Mouse (Mus musculus) forebrain, embryonic 14.5 days (tissue): ENCODE measurements around the gene Ttc8. TPM values are rescaled to one million over a fixed set of nuclear protein-coding genes. Genes with fewer than 3 reads are reported as not detected.

Experiments used
- ATAC-seq: fragments of 200-750 bp; cut with Nextera tagmentation; 2 replicates; pipeline ENCODE4 v1.8.0; 2017; ENCODE audit warnings: mild to moderate bottlenecking, moderate library complexity
- DNase-seq: peaks from one replicate; pipeline ENCODE4 v3.0.0-alpha.2; 2015; ENCODE audit warnings: low spot score
- H3K27ac ChIP-seq: fragments of 300-500 bp; sonication (generic); 2 replicates; pipeline ENCODE4 v1.5.1; 2014; ENCODE audit warnings: low read depth, mild to moderate bottlenecking, control low read depth, low read length, moderate library complexity
- H3K27me3 ChIP-seq: fragments of 300-500 bp; sonication (generic); replicated peaks from 2 replicates; pipeline ENCODE4 v1.6.1; 2014; ENCODE audit warnings: low read length, control low read depth, mixed read lengths; ENCODE audit not compliant: control insufficient read depth, insufficient read depth
- H3K36me3 ChIP-seq: fragments of 300-500 bp; sonication (generic); 2 replicates; pipeline ENCODE4 v1.6.1; 2014; ENCODE audit warnings: low read length, control low read depth; ENCODE audit not compliant: control insufficient read depth, insufficient read depth
- H3K4me1 ChIP-seq: fragments of 300-500 bp; sonication (generic); 2 replicates; pipeline ENCODE4 v1.6.1; 2014; ENCODE audit warnings: antibody characterized with exemption, low read length, control low read depth; ENCODE audit not compliant: control insufficient read depth, insufficient read depth
- H3K4me2 ChIP-seq: fragments of 300-500 bp; sonication (generic); 2 replicates; pipeline ENCODE4 v1.6.1; 2014; ENCODE audit warnings: mild to moderate bottlenecking, control low read depth, low read length
- H3K4me3 ChIP-seq: fragments of 300-500 bp; sonication (generic); 2 replicates; pipeline ENCODE4 v1.5.1; 2014; ENCODE audit warnings: low read depth, low read length, control low read depth
- H3K9ac ChIP-seq: fragments of 300-500 bp; sonication (generic); 2 replicates; pipeline ENCODE4 v1.6.1; 2014; ENCODE audit warnings: mild to moderate bottlenecking, low read length, control low read depth, moderate library complexity
- H3K9me3 ChIP-seq: fragments of 300-500 bp; sonication (generic); replicated peaks from 2 replicates; pipeline ENCODE4 v1.6.1; 2016; ENCODE audit warnings: low read length, control low read depth, mixed read lengths; ENCODE audit not compliant: control insufficient read depth
- WGBS: fragments of 180-500 bp; shearing (Covaris S2); extraction: QIAGEN DNeasy Blood & Tissue Kit; methylation state at CpG from one replicate; pipeline ENCODE4 v1.1.7; 2014; 5-methylcytosine and 5-hydroxymethylcytosine counted together
- polyA plus RNA-seq: library from polyadenylated mRNA; unstranded; fragments of >200 nt; fragmentation: Nextera tagmentation; extraction: Ambion mirVana; gene quantifications from 2 replicates; pipeline ENCODE4 v1.2.1, GENCODE M21; 2014

The Ttc8 gene
- polyA plus RNA-seq, 1 experiment from 2014 or later = 34.8 TPM

GRCm38 (mm10) chr12:98991076-98991829, 70.9 kb downstream of the Ttc8 start:
- ATAC-seq (peak; percentile 54; the same call in 1 of the 2 replicates), DNase-seq (peak; percentile 17)
- H3K9ac ChIP-seq = no peak overlapping the region; the same call in 1 of the 2 replicates
- H3K4me3 ChIP-seq = no peak overlapping the region
- H3K27me3 ChIP-seq = no peaks in the 10 kb centered on the region
- H3K36me3 ChIP-seq = no peaks in the 10 kb centered on the region
- no peaks in the 10 kb centered on the region for H3K9me3 ChIP-seq
- WGBS = 40% methylated on average over 2 of the region's 2 CpGs
- H3K4me2 ChIP-seq = no peak overlapping the region
- no peak overlapping the region; the same call in 1 of the 2 replicates for H3K27ac ChIP-seq
- peaks cover 8% of the 10 kb centered on the region; the same call in 1 of the 2 replicates for H3K4me1 ChIP-seq

- Histone ChIP-seq H3K4me2 (no peak overlapping the region), H3K27ac (no peak overlapping the region), H3K27me3 (no peaks in the 10 kb centered on the region), H3K36me3 (no peaks in the 10 kb centered on the region), H3K9me3 (no peaks in the 10 kb centered on the region), H3K4me1 (peaks cover 8% of the 10 kb centered on the region; the same call in 1 of the 2 replicates), H3K4me3 (no peak overlapping the region), H3K9ac (no peak overlapping the region)
- 76% methylated on average over 3 of the region's 3 CpGs for WGBS
- DNase-seq = peak; percentile 51
- ATAC-seq = peak; percentile 52; the same call in 1 of the 2 replicates
These were observed 71.4 kb downstream of the Ttc8 start for GRCm38 (mm10) chr12:98991830-98992216.

- H3K9me3 ChIP-seq = no peaks in the 10 kb centered on the region
- no peak overlapping the region for H3K27ac ChIP-seq
- ATAC-seq (no peak), DNase-seq (no peak)
- no peak overlapping the region for H3K9ac ChIP-seq
- H3K4me3 ChIP-seq = no peak overlapping the region
- no peaks in the 10 kb centered on the region for H3K27me3 ChIP-seq
- no peaks in the 10 kb centered on the region for H3K36me3 ChIP-seq
- peaks cover 8% of the 10 kb centered on the region; the same call in 1 of the 2 replicates for H3K4me1 ChIP-seq
- no peak overlapping the region for H3K4me2 ChIP-seq
- WGBS = 93% methylated on average over 2 of the region's 2 CpGs
These were observed 73.4 kb downstream of the Ttc8 start for GRCm38 (mm10) chr12:98993736-98994135.

GRCm38 (mm10) chr12:98994366-98994765, 74.0 kb downstream of the Ttc8 start:
- H3K4me1 ChIP-seq = peaks cover 8% of the 10 kb centered on the region; the same call in 1 of the 2 replicates
- no peak for ATAC-seq
- DNase-seq = no peak
- WGBS = 90% methylated on average over 3 of the region's 3 CpGs
- H3K27ac ChIP-seq = no peak overlapping the region
- no peaks in the 10 kb centered on the region for H3K9me3 ChIP-seq
- H3K4me3 ChIP-seq = no peak overlapping the region
- no peaks in the 10 kb centered on the region for H3K27me3 ChIP-seq
- H3K36me3 ChIP-seq = no peaks in the 10 kb centered on the region
- H3K4me2 ChIP-seq = no peak overlapping the region
- no peak overlapping the region for H3K9ac ChIP-seq

GRCm38 (mm10) chr12:98995881-98996280, 75.5 kb downstream of the Ttc8 start:
- ATAC-seq (no peak), DNase-seq (no peak)
- no peak overlapping the region for H3K9ac ChIP-seq
- H3K27me3 ChIP-seq = no peaks in the 10 kb centered on the region
- no peaks in the 10 kb centered on the region for H3K9me3 ChIP-seq
- no peak overlapping the region for H3K27ac ChIP-seq
- H3K4me3 ChIP-seq = no peak overlapping the region
- 90% methylated on average over 1 of the region's 1 CpGs for WGBS
- H3K4me1 ChIP-seq = peaks cover 5% of the 10 kb centered on the region; the same call in 1 of the 2 replicates
- H3K36me3 ChIP-seq = no peaks in the 10 kb centered on the region
- H3K4me2 ChIP-seq = no peak overlapping the region

GRCm38 (mm10) chr12:98996581-98996988, 76.2 kb downstream of the Ttc8 start:
- no peak overlapping the region for H3K4me3 ChIP-seq
- no peak overlapping the region for H3K27ac ChIP-seq
- H3K27me3 ChIP-seq = no peaks in the 10 kb centered on the region
- no peak overlapping the region for H3K9ac ChIP-seq
- DNase-seq = no peak
- no peaks in the 10 kb centered on the region for H3K4me1 ChIP-seq
- H3K4me2 ChIP-seq = no peak overlapping the region
- no peak for ATAC-seq
- H3K9me3 ChIP-seq = no peaks in the 10 kb centered on the region
- 30% methylated on average over 6 of the region's 6 CpGs for WGBS
- no peaks in the 10 kb centered on the region for H3K36me3 ChIP-seq

- no peak overlapping the region for H3K4me3 ChIP-seq
- H3K27ac ChIP-seq = no peak overlapping the region
- H3K4me2 ChIP-seq = no peak overlapping the region
- no peak overlapping the region for H3K9ac ChIP-seq
- 95% methylated on average over 5 of the region's 5 CpGs for WGBS
- H3K36me3 ChIP-seq = no peaks in the 10 kb centered on the region
- DNase-seq (no peak), ATAC-seq (no peak)
- no peaks in the 10 kb centered on the region for H3K9me3 ChIP-seq
- H3K27me3 ChIP-seq = no peaks in the 10 kb centered on the region
- H3K4me1 ChIP-seq = no peaks in the 10 kb centered on the region
These were observed 76.7 kb downstream of the Ttc8 start for GRCm38 (mm10) chr12:98997046-98997445.

- 87% methylated on average over 10 of the region's 10 CpGs for WGBS
- H3K36me3 ChIP-seq = no peaks in the 10 kb centered on the region
These were observed 78.5 kb downstream of the Ttc8 start for GRCm38 (mm10) chr12:98998662-98999428.

GRCm38 (mm10) chr12:99000310-99000709, 79.9 kb downstream of the Ttc8 start:
- Histone ChIP-seq H3K4me1 (no peaks in the 10 kb centered on the region), H3K27ac (no peak overlapping the region), H3K27me3 (no peaks in the 10 kb centered on the region), H3K4me3 (no peak overlapping the region), H3K4me2 (no peak overlapping the region), H3K36me3 (no peaks in the 10 kb centered on the region), H3K9me3 (no peaks in the 10 kb centered on the region), H3K9ac (no peak overlapping the region)
- ATAC-seq = no peak
- 85% methylated on average over 2 of the region's 2 CpGs for WGBS
- no peak for DNase-seq

More at GRCm38 (mm10) chr12:98998662-98999428, 78.5 kb downstream of the Ttc8 start:
- Histone ChIP-seq H3K27me3 (no peaks in the 10 kb centered on the region), H3K27ac (no peak overlapping the region), H3K4me3 (no peak overlapping the region), H3K9me3 (no peaks in the 10 kb centered on the region), H3K9ac (no peak overlapping the region), H3K4me2 (no peak overlapping the region), H3K4me1 (no peaks in the 10 kb centered on the region)
- ATAC-seq (no peak), DNase-seq (no peak)
